In the genomic region with DNA sequence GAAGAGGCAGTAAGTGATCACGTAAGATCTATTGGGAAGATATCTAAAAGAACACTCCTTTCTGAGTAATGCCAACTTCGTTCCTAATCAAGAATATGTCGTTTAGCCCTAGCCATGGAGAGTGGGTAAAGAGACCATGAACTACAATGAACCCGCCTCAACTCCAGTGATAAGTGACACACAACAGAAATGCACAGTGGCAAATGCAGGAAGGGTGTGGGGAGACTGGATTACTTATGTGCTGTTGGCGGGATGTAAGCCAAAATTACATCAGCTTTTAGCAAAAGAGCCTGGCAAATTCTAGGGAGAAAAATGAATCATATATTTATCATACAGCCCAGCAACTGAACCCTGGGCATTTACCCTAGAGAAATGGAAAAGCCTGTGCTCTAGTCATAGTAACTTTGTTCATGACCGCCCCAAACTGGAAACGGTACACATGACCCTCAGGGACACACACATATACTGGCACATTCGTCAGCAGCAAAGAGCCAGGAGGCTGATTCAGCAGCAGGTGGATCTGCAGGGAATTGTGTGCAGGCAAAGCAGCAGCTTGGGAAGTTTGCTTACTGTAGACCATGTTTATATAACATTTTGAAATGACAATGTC, we compare ENCODE assay signal across 20 mouse cellular contexts. TPM values are rescaled to one million over a fixed set of nuclear protein-coding genes. Genes with fewer than 3 reads are reported as not detected.
A peak's percentile ranks its signal among the peaks of the same experiment; 100 is the strongest.
DNase-seq lines count a peak whose midpoint lies in the region; ATAC-seq lines count a peak whose summit lies in the region.
"Had no signal": no experiment of that assay in that cellular context is flagged by ENCODE, and none has a peak within 500 bp of the region (broad histone marks: within the 10 kb centered on the region; RNA-seq: fewer than 3 reads in every experiment).

No protein-coding gene starts in this region.

- WGBS in hindbrain, embryonic 10.5 days: 90% methylated on average over 8 of the region's 8 CpGs

- no peak for DNase-seq in frontal cortex, postnatal 36 days (ENCODE audit: low spot score in 2 of 2)
- DNase-seq in layer of hippocampus, adult 18-20 months (ENCODE audit: low spot score in 2 of 2): peak; percentile 18 to 35
- DNase-seq in layer of hippocampus, adult 8-10 months (ENCODE audit: low spot score in 2 of 2): no peak
- peak; percentile 29 for DNase-seq in right cerebral cortex, postnatal 25 days
- no peak for DNase-seq in right cerebral cortex, postnatal 4 days
- DNase-seq in hindbrain, embryonic 10.5 days (ENCODE audit: low spot score): no peak
- DNase-seq in thymus, postnatal 36 days: no peak
- DNase-seq: cerebellum, adult 2 months; cerebellum, postnatal 36 days; forebrain, postnatal 0 days; heart, postnatal 14 days; kidney, postnatal 4 days; lung, adult 18-20 months; right cerebral cortex, postnatal 14 days had no signal

- peaks cover 7% of the 10 kb centered on the region; the same call in 1 of the 2 replicates for H3K4me1 ChIP-seq in hindbrain, embryonic 10.5 days (replicated peaks)
- H3K4me1 ChIP-seq: midbrain, embryonic 12.5 days had no signal

- peak; percentile 11; the same call in 1 of the 2 replicates for ATAC-seq in frontal cortex, adult (ENCODE audit: low TSS enrichment)
- ATAC-seq: CD4-positive, CD25-positive, alpha-beta regulatory T cell, adult 4 months; forebrain, postnatal 0 days had no signal

- no peak overlapping the region for H3K4me3 ChIP-seq in hindbrain, embryonic 10.5 days
- H3K4me3 ChIP-seq: embryonic facial prominence, embryonic 15.5 days; midbrain, embryonic 12.5 days had no signal

- H3K27ac ChIP-seq in hindbrain, embryonic 10.5 days: no peak overlapping the region
- H3K27ac ChIP-seq: embryonic facial prominence, embryonic 15.5 days; hindbrain, embryonic 14.5 days; macrophage; midbrain, embryonic 12.5 days had no signal

- H3K9me3 ChIP-seq in hindbrain, embryonic 10.5 days: no peaks in the 10 kb centered on the region
- H3K9me3 ChIP-seq: embryonic facial prominence, embryonic 15.5 days; midbrain, embryonic 12.5 days had no signal

- H3K36me3 ChIP-seq in hindbrain, embryonic 10.5 days: no peaks in the 10 kb centered on the region
- H3K36me3 ChIP-seq: embryonic facial prominence, embryonic 15.5 days; midbrain, embryonic 12.5 days had no signal

- no peaks in the 10 kb centered on the region for H3K27me3 ChIP-seq in hindbrain, embryonic 10.5 days (ENCODE audit: insufficient read depth, poor library complexity, severe bottlenecking)
- H3K27me3 ChIP-seq: embryonic facial prominence, embryonic 15.5 days; midbrain, embryonic 12.5 days had no signal

RNA-seq across cellular contexts. Expression of a gene that starts 58.2 kb away (rescaled TPM):
- total RNA-seq in layer of hippocampus, adult 18-20 months (2021): 100 to 1,000 TPM; 101 to 104 TPM
- 100 to 1,000 TPM in 2 of 4 experiments, 10 to 100 TPM in 2; 87.1 to 123 (median 105) TPM for total RNA-seq in layer of hippocampus, adult 8-10 months (2022)
- 31.1 and 33.9 TPM in 2 replicates for polyA plus RNA-seq in hindbrain, embryonic 10.5 days (2016; fragmentation: Nextera tagmentation; extraction: Ambion mirVana)

Comparison
In these comparisons a context has a peak if more than half of its experiments do, and no peak if none do; other contexts are left out.
1. DNase-seq: peak in layer of hippocampus, adult 18-20 months (2 of 2) and right cerebral cortex, postnatal 25 days (single experiment); none in frontal cortex, postnatal 36 days (0 of 2), layer of hippocampus, adult 8-10 months (0 of 2), right cerebral cortex, postnatal 4 days (single experiment), hindbrain, embryonic 10.5 days (single experiment) and thymus, postnatal 36 days (0 of 2).